ENCODE assay signal across 26 mouse cellular contexts in the genomic region with DNA sequence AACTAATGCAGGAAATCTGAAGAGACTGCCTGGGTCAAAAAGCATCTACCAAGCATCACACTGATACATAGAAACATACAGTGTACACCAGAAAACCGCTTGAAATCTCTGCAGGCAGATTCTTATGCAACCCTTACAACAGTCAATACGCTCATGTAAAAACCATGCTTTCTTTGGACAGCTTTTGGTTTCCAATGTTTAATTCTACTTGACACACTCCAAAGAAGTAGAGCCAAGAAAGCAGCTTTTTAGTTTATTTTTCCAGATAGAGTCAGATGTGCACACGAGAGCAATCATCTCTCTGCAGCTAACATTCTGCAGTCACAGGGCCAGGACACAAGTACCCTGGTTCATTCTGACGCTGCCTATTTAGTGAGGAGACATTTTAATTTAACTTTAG. TPM values are rescaled to one million over a fixed set of nuclear protein-coding genes. Genes with fewer than 3 reads are reported as not detected.
A peak's percentile ranks its signal among the peaks of the same experiment; 100 is the strongest.
DNase-seq lines count a peak whose midpoint lies in the region; ATAC-seq and TF ChIP-seq lines count a peak whose summit lies in the region.
"Had no signal": no experiment of that assay in that cellular context is flagged by ENCODE, and none has a peak within 500 bp of the region (broad histone marks: within the 10 kb centered on the region; RNA-seq: fewer than 3 reads in every experiment).

No protein-coding gene starts in this region.

- no peak overlapping the region for H3K4me2 ChIP-seq in heart, postnatal 0 days (ENCODE audit: low read depth, low read length)
- no peak overlapping the region for H3K4me2 ChIP-seq in lung, embryonic 16.5 days (ENCODE audit: low read depth, low read length)
- H3K4me2 ChIP-seq in midbrain, embryonic 11.5 days, result no peak overlapping the region
- H3K4me2 ChIP-seq in midbrain, postnatal 0 days (ENCODE audit: low read depth, low read length, poor library complexity, severe bottlenecking), result no peak overlapping the region
- H3K4me2 ChIP-seq: embryonic facial prominence, embryonic 12.5 days; forebrain, embryonic 12.5 days; heart, embryonic 12.5 days; heart, embryonic 15.5 days; hindbrain, embryonic 12.5 days; hindbrain, embryonic 15.5 days had no signal

- H3K9me3 ChIP-seq in heart, postnatal 0 days (replicated peaks; ENCODE audit: control insufficient read depth, low read length), result peaks cover 1% of the 10 kb centered on the region; the same call in 1 of the 2 replicates
- H3K9me3 ChIP-seq in lung, embryonic 16.5 days (ENCODE audit: control insufficient read depth, low read length), result no peaks in the 10 kb centered on the region
- H3K9me3 ChIP-seq in midbrain, embryonic 11.5 days (ENCODE audit: control insufficient read depth, low read length), result no peaks in the 10 kb centered on the region
- H3K9me3 ChIP-seq in midbrain, postnatal 0 days (ENCODE audit: low read length), result no peaks in the 10 kb centered on the region
- H3K9me3 ChIP-seq: forebrain, embryonic 12.5 days; heart, embryonic 15.5 days; hindbrain, embryonic 12.5 days; hindbrain, embryonic 15.5 days had no signal

- whole genome bisulfite sequencing in heart, postnatal 0 days, result 70% methylated on average over 4 of the region's 4 CpGs
- WGBS in lung, embryonic 16.5 days, result 41% methylated on average over 4 of the region's 4 CpGs
- 86% methylated on average over 4 of the region's 4 CpGs for WGBS in midbrain, embryonic 11.5 days
- WGBS in midbrain, postnatal 0 days, result 71% methylated on average over 4 of the region's 4 CpGs

- H3K27me3 ChIP-seq in heart, postnatal 0 days (ENCODE audit: control insufficient read depth, insufficient read depth, low read length), result 0 out of 2 replicates have a peak, but pooled peaks cover 15% of the 10 kb centered on the region
- no peaks in the 10 kb centered on the region for H3K27me3 ChIP-seq in lung, embryonic 16.5 days (ENCODE audit: control insufficient read depth, insufficient read depth, low read depth, low read length)
- no peaks in the 10 kb centered on the region for H3K27me3 ChIP-seq in midbrain, embryonic 11.5 days (ENCODE audit: control insufficient read depth, insufficient read depth, low read length)
- H3K27me3 ChIP-seq in midbrain, postnatal 0 days (ENCODE audit: insufficient read depth, low read length), result no peaks in the 10 kb centered on the region
- H3K27me3 ChIP-seq: embryonic facial prominence, embryonic 12.5 days; forebrain, embryonic 12.5 days; heart, embryonic 15.5 days; hindbrain, embryonic 12.5 days; hindbrain, embryonic 15.5 days had no signal

- no peak for TF ChIP-seq EP300 in heart, postnatal 0 days (IDR thresholded peaks at IDR 0.05; ENCODE audit: low read depth)

- no peaks in the 10 kb centered on the region for H3K4me1 ChIP-seq in heart, postnatal 0 days (ENCODE audit: control insufficient read depth, insufficient read depth)
- H3K4me1 ChIP-seq in lung, embryonic 16.5 days (replicated peaks; ENCODE audit: control insufficient read depth, insufficient read depth, low read length), result peaks cover 8% of the 10 kb centered on the region
- no peaks in the 10 kb centered on the region for H3K4me1 ChIP-seq in midbrain, embryonic 11.5 days (ENCODE audit: control insufficient read depth, insufficient read depth, low read length)
- H3K4me1 ChIP-seq in midbrain, postnatal 0 days (ENCODE audit: insufficient read depth, low read length), result no peaks in the 10 kb centered on the region
- H3K4me1 ChIP-seq: forebrain, embryonic 12.5 days; heart, embryonic 15.5 days; hindbrain, embryonic 12.5 days; hindbrain, embryonic 15.5 days had no signal

- intact Hi-C loops in heart, postnatal 36 days (cut with DNase I), result no loop called here

- ATAC-seq in heart, postnatal 0 days (ENCODE audit: insufficient read depth, low read depth), result no peak
- peak; percentile 36; the same call in 1 of the 2 replicates for ATAC-seq in lung, embryonic 16.5 days (ENCODE audit: low read depth)
- ATAC-seq in midbrain, embryonic 11.5 days (ENCODE audit: low FRiP score), result no peak
- ATAC-seq in midbrain, postnatal 0 days (ENCODE audit: low FRiP score), result no peak
- ATAC-seq: activated CD4-positive, CD25-positive, alpha-beta regulatory T cell, adult 4 months; CD4-positive, CD25-positive, alpha-beta regulatory T cell, adult 4 months; forebrain, embryonic 16.5 days had no signal

- TF ChIP-seq CTCF in heart, postnatal 0 days (IDR thresholded peaks at IDR 0.05; ENCODE audit: low read depth), result no peak
- no peak for TF ChIP-seq CTCF in midbrain, postnatal 0 days (IDR thresholded peaks at IDR 0.05)

- no peak overlapping the region for H3K9ac ChIP-seq in heart, postnatal 0 days (replicated peaks; ENCODE audit: low read depth, low read length)
- H3K9ac ChIP-seq in lung, embryonic 16.5 days (ENCODE audit: low read length), result no peak overlapping the region
- H3K9ac ChIP-seq in midbrain, embryonic 11.5 days (ENCODE audit: low read length), result no peak overlapping the region
- no peak overlapping the region for H3K9ac ChIP-seq in midbrain, postnatal 0 days (replicated peaks; ENCODE audit: low read length, poor library complexity, severe bottlenecking)
- H3K9ac ChIP-seq: embryonic facial prominence, embryonic 12.5 days; forebrain, embryonic 12.5 days; heart, embryonic 12.5 days; heart, embryonic 15.5 days; hindbrain, embryonic 12.5 days; hindbrain, embryonic 15.5 days had no signal

- no peak overlapping the region for H3K4me3 ChIP-seq in heart, postnatal 0 days (ENCODE audit: low read depth, low read length)
- H3K4me3 ChIP-seq in lung, embryonic 16.5 days (ENCODE audit: low read length), result no peak overlapping the region
- no peak overlapping the region for H3K4me3 ChIP-seq in midbrain, embryonic 11.5 days (ENCODE audit: low read depth, low read length)
- H3K4me3 ChIP-seq in midbrain, postnatal 0 days (ENCODE audit: low read depth, low read length), result no peak overlapping the region
- H3K4me3 ChIP-seq: embryonic facial prominence, embryonic 12.5 days; erythroblast, embryonic 14.5 days; forebrain, embryonic 12.5 days; gastrocnemius, adult 2 months; heart, embryonic 12.5 days; heart, embryonic 15.5 days; hindbrain, embryonic 12.5 days; hindbrain, embryonic 15.5 days had no signal

- H3K27ac ChIP-seq in heart, postnatal 0 days (ENCODE audit: low read depth), result no peak overlapping the region
- no peak overlapping the region for H3K27ac ChIP-seq in lung, embryonic 16.5 days (ENCODE audit: low read length)
- H3K27ac ChIP-seq in midbrain, embryonic 11.5 days (ENCODE audit: low read depth, low read length), result no peak overlapping the region
- H3K27ac ChIP-seq in midbrain, postnatal 0 days (ENCODE audit: low read depth, low read length), result no peak overlapping the region
- H3K27ac ChIP-seq: embryonic facial prominence, embryonic 12.5 days; forebrain, embryonic 12.5 days; gastrocnemius, adult 2 months; heart, embryonic 15.5 days; hindbrain, embryonic 12.5 days; hindbrain, embryonic 15.5 days had no signal

- H3K36me3 ChIP-seq in heart, postnatal 0 days (replicated peaks; ENCODE audit: control insufficient read depth, insufficient read depth, low read length), result no peaks in the 10 kb centered on the region
- no peaks in the 10 kb centered on the region for H3K36me3 ChIP-seq in lung, embryonic 16.5 days (ENCODE audit: control insufficient read depth, insufficient read depth, low read length)
- no peaks in the 10 kb centered on the region for H3K36me3 ChIP-seq in midbrain, embryonic 11.5 days (ENCODE audit: control insufficient read depth, insufficient read depth, low read length)
- H3K36me3 ChIP-seq in midbrain, postnatal 0 days (ENCODE audit: insufficient read depth, low read length), result no peaks in the 10 kb centered on the region
- H3K36me3 ChIP-seq: embryonic facial prominence, embryonic 12.5 days; forebrain, embryonic 12.5 days; heart, embryonic 12.5 days; heart, embryonic 15.5 days; hindbrain, embryonic 12.5 days; hindbrain, embryonic 15.5 days had no signal

- peak; percentile 15 for DNase-seq in heart, postnatal 0 days (ENCODE audit: low spot score)
- DNase-seq in heart, postnatal 36 days, result no peak
- DNase-seq in lung, adult 18-20 months, result no peak
- DNase-seq in midbrain, embryonic 11.5 days (ENCODE audit: low spot score, missing footprints), result peak; percentile 19
- no peak for DNase-seq in midbrain, postnatal 0 days (ENCODE audit: low spot score)
- DNase-seq in gastrocnemius, postnatal 4 days (ENCODE audit: low spot score in 2 of 2), result no peak
- DNase-seq: adrenal gland, postnatal 10 days; adrenal gland, postnatal 36 days; cerebellum, adult 18-20 months; cerebellum, adult 9-10 months; cerebellum, postnatal 14 days; gastrocnemius, adult 2 months; gastrocnemius, postnatal 14 days; heart, adult 18-20 months; heart, postnatal 14 days had no signal

RNA-seq across cellular contexts. Expression of gene Ptpn13, which starts 54.5 kb away (rescaled TPM):
- 14.3 and 15.7 TPM in 2 replicates for total RNA-seq in heart, postnatal 0 days (2014; rRNA removed; ENCODE audit: low replicate concordance)
- polyA plus RNA-seq in heart, postnatal 0 days (2015; fragmentation: Nextera tagmentation; extraction: Ambion mirVana), result 2.3 TPM in 2 replicates
- 1 to 10 TPM; 6.1 to 7.0 TPM for total RNA-seq in heart, postnatal 36 days (2021)
- polyA plus RNA-seq in lung, embryonic 16.5 days (2015; fragmentation: Nextera tagmentation; extraction: Ambion mirVana), result 14.9 and 15.4 TPM in 2 replicates
- 15.0 and 18.1 TPM in 2 replicates for polyA plus RNA-seq in midbrain, embryonic 11.5 days (2014; fragmentation: Nextera tagmentation; extraction: Ambion mirVana)
- 14.1 and 18.0 TPM in 2 replicates for total RNA-seq in midbrain, postnatal 0 days (2014; rRNA removed)
- polyA plus RNA-seq in midbrain, postnatal 0 days (2015; fragmentation: Nextera tagmentation; extraction: Ambion mirVana), result 1.9 and 2.6 TPM in 2 replicates
- 10 to 100 TPM in 1 of 2 experiments, 1 to 10 TPM in 1; 8.8 to 10.1 TPM for total RNA-seq in gastrocnemius, postnatal 4 days (2021)

Comparison
In these comparisons a context has a peak if more than half of its experiments do, and no peak if none do; other contexts are left out.
1. DNase-seq: peak in heart, postnatal 0 days (single experiment) and midbrain, embryonic 11.5 days (single experiment); none in heart, postnatal 36 days (0 of 2), lung, adult 18-20 months (0 of 2), midbrain, postnatal 0 days (single experiment) and gastrocnemius, postnatal 4 days (0 of 2).